In the genomic region with DNA sequence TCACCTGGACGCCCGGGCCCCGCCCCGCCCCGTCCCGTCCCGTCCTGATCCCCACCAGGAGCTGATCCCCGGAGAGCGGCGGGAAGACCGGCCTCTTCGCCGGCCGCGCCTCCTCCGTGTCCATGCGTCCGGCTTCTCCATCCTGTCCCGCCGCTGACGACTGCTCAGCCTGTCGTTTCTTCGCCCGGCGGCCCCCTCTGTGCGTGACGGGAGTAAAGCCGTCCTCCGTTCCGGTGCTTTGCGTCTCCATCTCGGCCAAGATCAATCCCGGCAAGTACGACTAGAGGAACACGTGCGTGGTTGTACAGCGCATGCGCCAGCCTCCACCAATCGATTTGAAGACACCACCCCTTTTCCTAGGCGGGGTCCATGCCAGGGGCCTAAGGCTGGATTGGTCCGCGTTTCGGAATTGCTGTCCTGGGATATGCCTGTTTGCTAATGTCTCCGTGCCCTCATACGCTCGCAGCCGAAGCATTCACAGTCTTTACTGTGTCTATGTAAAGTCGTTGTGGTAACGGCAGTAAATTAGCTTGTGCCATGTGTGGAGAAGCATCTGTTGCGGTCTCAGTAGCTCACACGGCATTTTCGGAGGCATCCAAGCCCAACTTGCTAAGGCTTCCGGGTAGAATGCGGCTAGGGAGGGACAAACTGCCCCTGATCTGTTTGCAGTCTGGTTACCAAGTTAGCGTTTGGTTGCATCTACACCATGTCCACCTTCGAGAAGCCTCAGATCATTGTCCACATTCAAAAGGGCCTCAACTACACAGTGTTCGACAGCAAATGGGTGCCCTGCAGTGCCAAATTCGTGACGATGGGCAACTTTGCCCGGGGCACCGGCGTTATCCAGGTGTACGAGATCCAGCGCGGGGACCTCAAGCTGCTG, we compare ENCODE assay signal across 8 mouse cellular contexts. TPM values are rescaled to one million over a fixed set of nuclear protein-coding genes. Genes with fewer than 3 reads are reported as not detected.
DNase-seq lines count a peak whose midpoint lies in the region; ATAC-seq and TF ChIP-seq lines count a peak whose summit lies in the region.

Gene Pno1, minus strand, starts transcription at position 311 of the 883 bp plus-strand sequence.

- intact Hi-C loops in heart, postnatal 10 days (cut with DNase I), result loop anchor here (1.0 to 5.0 kb wide), 4 partner anchors 52 to 704 kb away; partner anchors contain the start of genes Ppp3r1 and Sec61g

- H3K4me3 ChIP-seq in ES-Bruce4 (ENCODE audit: low read depth, low read length), result peak within 1 kb of the TSS; percentile 98
- peak within 1 kb of the TSS; percentile 88 for H3K4me3 ChIP-seq in forebrain, embryonic 13.5 days
- H3K4me3 ChIP-seq in liver, postnatal 0 days (ENCODE audit: low read depth, low read length), result peak within 1 kb of the TSS; percentile 75
- peak within 1 kb of the TSS; percentile 55 for H3K4me3 ChIP-seq in neural tube, embryonic 14.5 days (ENCODE audit: low read depth, low read length)

- H3K27ac ChIP-seq in ES-Bruce4 (ENCODE audit: insufficient read depth, low read length), result peak within 1 kb of the TSS; percentile 28; the same call in 1 of the 2 replicates
- H3K27ac ChIP-seq in forebrain, embryonic 13.5 days, result peak within 1 kb of the TSS; percentile 77
- peak within 1 kb of the TSS; percentile 77 for H3K27ac ChIP-seq in liver, postnatal 0 days (ENCODE audit: low read depth)
- peak within 1 kb of the TSS; percentile 84 for H3K27ac ChIP-seq in neural tube, embryonic 14.5 days (ENCODE audit: low read depth, low read length)

- no peaks in the 10 kb centered on the region for H3K27me3 ChIP-seq in ES-Bruce4 (ENCODE audit: control insufficient read depth, insufficient read depth, low read length, poor library complexity, severe bottlenecking)
- no peaks in the 10 kb centered on the region for H3K27me3 ChIP-seq in forebrain, embryonic 13.5 days
- no peaks in the 10 kb centered on the region for H3K27me3 ChIP-seq in liver, postnatal 0 days (ENCODE audit: insufficient read depth, low read length)
- no peaks in the 10 kb centered on the region for H3K27me3 ChIP-seq in neural tube, embryonic 14.5 days (ENCODE audit: control insufficient read depth, insufficient read depth, low read length)

- peak; percentile 97 for DNase-seq in heart, postnatal 10 days
- peak; percentile 80 for DNase-seq in large intestine, adult 2 months (ENCODE audit: low read depth, low spot score)
- peak; percentile 96 for DNase-seq in liver, postnatal 0 days
- DNase-seq in testis, postnatal 10 days (ENCODE audit: low spot score), result peak; percentile 96

- no peak for TF ChIP-seq EP300 in ES-Bruce4 (IDR thresholded peaks at IDR 0.05; ENCODE audit: insufficient read depth, low read depth, low read length)
- peak; percentile 93 for TF ChIP-seq EP300 in liver, postnatal 0 days (IDR thresholded peaks at IDR 0.05; ENCODE audit: low read depth)

- peak; percentile 97 for ATAC-seq in cerebellum, adult (ENCODE audit: insufficient number of reproducible peaks, low FRiP score, low TSS enrichment)
- ATAC-seq in forebrain, embryonic 13.5 days, result peak; percentile 99
- peak; percentile 98 for ATAC-seq in liver, postnatal 0 days
- ATAC-seq in neural tube, embryonic 14.5 days (ENCODE audit: low read depth), result peak; percentile 99

- no peak for TF ChIP-seq CTCF in ES-Bruce4 (IDR thresholded peaks at IDR 0.05; ENCODE audit: low read depth, low read length)
- TF ChIP-seq CTCF in liver, postnatal 0 days (IDR thresholded peaks at IDR 0.05; ENCODE audit: low read depth), result no peak

- peaks cover 16% of the 10 kb centered on the region for H3K9me3 ChIP-seq in ES-Bruce4 (replicated peaks; ENCODE audit: control insufficient read depth, insufficient read depth, low read length, poor library complexity, severe bottlenecking)
- no peaks in the 10 kb centered on the region for H3K9me3 ChIP-seq in forebrain, embryonic 13.5 days (replicated peaks)
- H3K9me3 ChIP-seq in liver, postnatal 0 days (ENCODE audit: low read length), result no peaks in the 10 kb centered on the region
- no peaks in the 10 kb centered on the region for H3K9me3 ChIP-seq in neural tube, embryonic 14.5 days (ENCODE audit: control insufficient read depth, low read length)

- H3K4me2 ChIP-seq in forebrain, embryonic 13.5 days, result peak within 1 kb of the TSS; percentile 64
- peak within 1 kb of the TSS; percentile 89 for H3K4me2 ChIP-seq in liver, postnatal 0 days (ENCODE audit: low read depth, low read length)
- H3K4me2 ChIP-seq in neural tube, embryonic 14.5 days (ENCODE audit: low read depth, low read length), result peak within 1 kb of the TSS; percentile 73

- no peaks in the 10 kb centered on the region for H3K4me1 ChIP-seq in ES-Bruce4 (ENCODE audit: control insufficient read depth, insufficient read depth, low read length)
- H3K4me1 ChIP-seq in forebrain, embryonic 13.5 days, result peaks cover 26% of the 10 kb centered on the region
- H3K4me1 ChIP-seq in liver, postnatal 0 days (ENCODE audit: insufficient read depth), result peaks cover 13% of the 10 kb centered on the region
- H3K4me1 ChIP-seq in neural tube, embryonic 14.5 days (ENCODE audit: control insufficient read depth, insufficient read depth, low read length), result peaks cover 15% of the 10 kb centered on the region

- peak; percentile 26 for TF ChIP-seq POLR2A in ES-Bruce4 (IDR thresholded peaks at IDR 0.05; ENCODE audit: insufficient read depth, low read length)

- 1% methylated on average over 64 of the region's 65 CpGs for WGBS in forebrain, embryonic 13.5 days
- WGBS in large intestine, adult 2 months, result under 1% methylated on average over 65 of the region's 65 CpGs
- WGBS in liver, postnatal 0 days (ENCODE audit: insufficient replicate concordance), result under 1% methylated on average over 65 of the region's 65 CpGs
- under 1% methylated on average over 63 of the region's 65 CpGs for WGBS in neural tube, embryonic 14.5 days

- H3K36me3 ChIP-seq in ES-Bruce4 (ENCODE audit: control insufficient read depth, insufficient read depth, low read length, poor library complexity, severe bottlenecking), result peaks cover 23% of the 10 kb centered on the region
- peaks cover 22% of the 10 kb centered on the region for H3K36me3 ChIP-seq in forebrain, embryonic 13.5 days (ENCODE audit: poor library complexity, severe bottlenecking)
- H3K36me3 ChIP-seq in liver, postnatal 0 days (replicated peaks; ENCODE audit: insufficient read depth, low read length), result peaks cover 8% of the 10 kb centered on the region
- H3K36me3 ChIP-seq in neural tube, embryonic 14.5 days (ENCODE audit: control insufficient read depth, insufficient read depth, low read length), result peaks cover 2% of the 10 kb centered on the region; the same call in 1 of the 2 replicates

- H3K9ac ChIP-seq in ES-Bruce4 (ENCODE audit: low read depth, poor library complexity, severe bottlenecking), result peak within 1 kb of the TSS; percentile 75
- H3K9ac ChIP-seq in forebrain, embryonic 13.5 days, result peak within 1 kb of the TSS; percentile 73
- H3K9ac ChIP-seq in liver, postnatal 0 days (replicated peaks), result peak within 1 kb of the TSS; percentile 84
- H3K9ac ChIP-seq in neural tube, embryonic 14.5 days (replicated peaks; ENCODE audit: low read depth, low read length), result peak within 1 kb of the TSS; percentile 72

RNA-seq across cellular contexts. Expression of gene Pno1, which starts in this region (rescaled TPM):
- polyA plus RNA-seq in ES-Bruce4 (2011; ENCODE audit: insufficient read depth, insufficient read length, low read depth, missing spikeins), result 93.5 and 104 TPM in 2 replicates
- 53.9 and 56.6 TPM in 2 replicates for polyA plus RNA-seq in forebrain, embryonic 13.5 days (2015; fragmentation: Nextera tagmentation; extraction: Ambion mirVana)
- 10 to 100 TPM; 32.1 to 32.3 TPM for total RNA-seq in heart, postnatal 10 days (2021)
- polyA plus RNA-seq in large intestine, adult 2 months (2012; rRNA removed), result 4.5 and 4.9 TPM in 2 replicates
- 37.1 and 37.2 TPM in 2 replicates for polyA plus RNA-seq in liver, postnatal 0 days (2015; fragmentation: Nextera tagmentation; extraction: Ambion mirVana)
- 52.6 and 56.1 TPM in 2 replicates for polyA plus RNA-seq in neural tube, embryonic 14.5 days (2014; fragmentation: Nextera tagmentation; extraction: Ambion mirVana)

Comparison
In these comparisons a context has a peak if more than half of its experiments do, and no peak if none do; other contexts are left out.
1. Peak in every context shown above with its lines: DNase-seq, ATAC-seq, H3K4me3 ChIP-seq and H3K27ac ChIP-seq.
2. H3K27ac ChIP-seq: peak in every context shown above with its lines; median percentile 84 in neural tube, embryonic 14.5 days; 77 in forebrain, embryonic 13.5 days; 77 in liver, postnatal 0 days; 28 in ES-Bruce4.